Mouse (Mus musculus) kidney, postnatal 0 days (tissue): ENCODE data around the gene Matk. TPM values are rescaled to one million over a fixed set of nuclear protein-coding genes. Genes with fewer than 3 reads are reported as not detected.

ENCODE experiments used
- ATAC-seq: fragments of 200-750 bp; cut with Nextera tagmentation; replicated peaks from 2 replicates; pipeline ENCODE4 v1.8.0; 2017; ENCODE audit warnings: low read depth, moderate number of reproducible peaks, moderate TSS enrichment, moderate library complexity; ENCODE audit not compliant: low FRiP score
- DNase-seq: peaks from one replicate; pipeline ENCODE4 v3.0.0-alpha.2; 2016; ENCODE audit warnings: low spot score
- H3K27ac ChIP-seq: fragments of 300-500 bp; sonication (generic); 2 replicates; pipeline ENCODE4 v1.5.1; 2014; ENCODE audit warnings: mild to moderate bottlenecking
- H3K27me3 ChIP-seq: fragments of 300-500 bp; sonication (generic); 2 replicates; pipeline ENCODE4 v1.6.1; 2014; ENCODE audit warnings: low read length, mixed read lengths; ENCODE audit not compliant: insufficient read depth
- H3K36me3 ChIP-seq: fragments of 300-500 bp; sonication (generic); 2 replicates; pipeline ENCODE4 v1.6.1; 2014; ENCODE audit warnings: low read length, mixed read lengths; ENCODE audit not compliant: insufficient read depth
- H3K4me1 ChIP-seq: fragments of 300-500 bp; sonication (generic); replicated peaks from 2 replicates; pipeline ENCODE4 v1.6.1; 2014; ENCODE audit warnings: antibody characterized with exemption, low read length, mixed read lengths; ENCODE audit not compliant: insufficient read depth
- H3K4me2 ChIP-seq: fragments of 300-500 bp; sonication (generic); 2 replicates; pipeline ENCODE4 v1.6.1; 2014; ENCODE audit warnings: mild to moderate bottlenecking, low read length, moderate library complexity, mixed read lengths
- H3K4me3 ChIP-seq: fragments of 300-500 bp; sonication (generic); replicated peaks from 2 replicates; pipeline ENCODE4 v1.5.1; 2014; ENCODE audit warnings: low read depth, low read length
- H3K9ac ChIP-seq: fragments of 300-500 bp; sonication (generic); 2 replicates; pipeline ENCODE4 v1.6.1; 2014; ENCODE audit warnings: low read depth, low read length
- H3K9me3 ChIP-seq: fragments of 300-500 bp; sonication (generic); replicated peaks from 2 replicates; pipeline ENCODE4 v1.6.1; 2016; ENCODE audit warnings: low read length, inconsistent platforms, mixed read lengths
- CTCF ChIP-seq: IDR thresholded peaks from 2 replicates; pipeline ENCODE4 v1.5.1; 2016; ENCODE audit warnings: antibody characterized with exemption, low read depth, mild to moderate bottlenecking, moderate library complexity
- WGBS: fragments of 180-500 bp; shearing (Covaris S2); extraction: QIAGEN DNeasy Blood & Tissue Kit; methylation state at CpG from one replicate; pipeline ENCODE4 v1.1.7; 2014; 5-methylcytosine and 5-hydroxymethylcytosine counted together
- polyA plus RNA-seq: library from polyadenylated mRNA; unstranded; fragments of >200 nt; fragmentation: Nextera tagmentation; extraction: Ambion mirVana; gene quantifications from 2 replicates; pipeline ENCODE4 v1.2.1, GENCODE M21; 2015

Matk gene
- polyA plus RNA-seq, 1 experiment from 2014 or later, result 3.9 TPM

DNA sequence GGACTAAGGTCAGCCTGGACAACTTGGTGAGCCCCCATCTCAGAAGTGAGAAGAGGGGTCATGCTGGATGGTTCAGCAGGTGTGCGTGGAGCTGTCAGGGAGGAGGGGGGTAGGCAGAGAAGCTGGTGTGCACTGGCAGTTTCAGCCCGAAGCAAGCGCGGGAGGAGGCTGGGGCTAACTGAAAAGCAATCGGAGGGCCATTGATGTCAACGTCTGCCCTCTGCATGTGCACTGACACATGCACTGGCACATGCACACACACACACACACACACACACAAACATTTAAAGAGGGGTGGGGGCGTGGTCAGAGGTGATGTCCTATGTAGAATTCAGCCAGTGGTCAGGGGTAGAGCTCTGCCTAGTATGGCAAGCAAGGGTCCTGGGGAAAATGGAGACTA, 21.3 kb upstream of the Matk start:
- no peak for TF ChIP-seq CTCF
- DNase-seq, result no peak
- 52% methylated on average over 7 of the region's 7 CpGs for WGBS

DNA sequence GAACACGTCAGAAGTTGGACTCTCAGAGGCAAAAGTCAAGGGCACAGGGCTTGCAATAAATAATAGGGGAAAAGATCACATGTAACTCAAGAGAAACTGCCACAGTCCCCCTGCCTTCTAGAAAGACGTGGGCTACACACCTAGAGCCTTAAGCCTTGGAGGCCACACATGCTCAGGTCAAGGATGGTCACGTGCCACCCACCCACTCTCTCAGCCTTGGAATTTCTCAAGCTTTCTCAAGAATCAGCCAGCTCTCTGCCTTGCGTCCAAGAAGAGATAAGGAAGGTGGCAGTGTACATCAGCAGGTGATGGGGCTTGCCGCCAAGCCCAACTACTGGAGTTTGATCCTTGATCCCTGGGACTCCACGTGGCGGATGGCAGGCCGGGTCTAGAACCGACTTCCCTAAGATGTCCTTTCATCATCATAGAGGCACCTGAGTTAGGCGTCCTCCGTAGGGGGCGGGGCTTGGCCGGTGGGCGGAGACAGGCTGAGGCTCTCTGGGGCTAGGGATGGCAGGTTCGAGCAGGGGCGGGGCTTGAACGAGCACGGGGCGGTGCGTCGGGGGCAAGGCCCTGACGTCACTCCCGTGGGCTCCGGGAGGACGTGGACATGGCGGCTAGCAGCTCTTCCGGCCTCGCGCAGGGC, 20.0 kb upstream of the Matk start, which contains the start of gene Zfr2:
TSS of gene Zfr2 (plus strand) at position 576 of the 646 bp plus-strand sequence.
- Histone ChIP-seq H3K4me1 (no peaks in the 10 kb centered on the region; the same call in 1 of the 2 replicates), H3K4me3 (peak within 1 kb of the TSS; percentile 63), H3K9ac (peak within 1 kb of the TSS; percentile 75), H3K27me3 (peaks cover 15% of the 10 kb centered on the region), H3K4me2 (peak within 1 kb of the TSS; percentile 69), H3K36me3 (no peaks in the 10 kb centered on the region), H3K9me3 (no peaks in the 10 kb centered on the region), H3K27ac (no peak within 1 kb of the TSS)
- ATAC-seq (peak; percentile 88), DNase-seq (peak; percentile 90)
- 6% methylated on average over 29 of the region's 29 CpGs for WGBS
- TF ChIP-seq CTCF, result 0 out of 2 replicates have a peak, but pooled peaks have one; percentile 2

More for the DNA sequence above, 21.3 kb upstream of the Matk start:
- Histone ChIP-seq H3K4me2 (no peak overlapping the region), H3K27ac (no peak overlapping the region), H3K27me3 (peaks cover 15% of the 10 kb centered on the region), H3K9ac (no peak overlapping the region), H3K4me3 (no peak overlapping the region), H3K9me3 (no peaks in the 10 kb centered on the region), H3K4me1 (no peaks in the 10 kb centered on the region; the same call in 1 of the 2 replicates), H3K36me3 (no peaks in the 10 kb centered on the region)
- ATAC-seq, result no peak

DNA sequence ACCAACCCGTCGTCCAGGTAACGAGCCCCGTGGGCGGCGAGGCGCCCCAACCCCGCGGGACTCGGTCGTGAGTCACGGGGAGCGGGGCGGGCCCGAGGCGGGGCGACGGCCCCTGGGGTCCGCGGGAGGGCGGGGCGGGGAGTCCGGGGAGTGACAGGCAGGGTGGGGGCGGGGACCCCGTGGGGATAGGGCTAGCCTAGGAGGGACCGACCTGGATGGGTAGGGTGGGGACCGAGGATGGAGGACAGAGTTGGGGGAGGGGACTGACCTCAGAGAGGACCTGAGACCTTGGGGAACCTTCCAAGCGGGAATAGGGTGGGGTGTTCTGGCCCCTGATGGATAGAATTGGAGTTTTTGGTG, 19.5 kb upstream of the Matk start:
- H3K27ac ChIP-seq, result no peak overlapping the region
- H3K27me3 ChIP-seq, result peaks cover 15% of the 10 kb centered on the region
- no peaks in the 10 kb centered on the region; the same call in 1 of the 2 replicates for H3K4me1 ChIP-seq
- TF ChIP-seq CTCF, result no peak
- no peaks in the 10 kb centered on the region for H3K36me3 ChIP-seq
- WGBS, result 3% methylated on average over 26 of the region's 28 CpGs
- H3K9me3 ChIP-seq, result no peaks in the 10 kb centered on the region
- peak overlapping the region; percentile 63 for H3K4me3 ChIP-seq
- H3K4me2 ChIP-seq, result peak overlapping the region; percentile 69
- H3K9ac ChIP-seq, result peak overlapping the region; percentile 75
- DNase-seq (no peak), ATAC-seq (peak; percentile 76)

DNA sequence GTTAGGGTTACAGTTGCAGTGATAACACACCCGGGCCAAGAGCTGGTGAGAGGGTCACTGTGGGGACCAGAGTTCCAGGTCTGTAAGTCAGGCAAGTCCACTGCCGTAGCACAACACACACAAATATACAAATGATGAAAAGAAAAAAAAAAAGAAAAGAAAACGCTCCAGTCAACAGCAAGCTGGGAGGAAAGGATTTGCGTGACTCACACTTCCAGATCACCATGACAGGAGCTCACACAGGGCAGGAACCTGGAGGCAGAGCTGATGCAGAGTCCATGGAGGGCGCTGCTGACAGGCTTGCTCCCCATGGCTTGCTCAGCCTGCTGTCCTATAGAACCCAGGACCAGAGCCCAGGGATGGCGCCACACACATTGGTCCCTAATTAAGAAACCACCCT, 18.5 kb upstream of the Matk start:
- H3K4me1 ChIP-seq, result no peaks in the 10 kb centered on the region; the same call in 1 of the 2 replicates
- DNase-seq (no peak), ATAC-seq (no peak)
- WGBS, result 77% methylated on average over 6 of the region's 6 CpGs
- H3K27ac ChIP-seq, result no peak overlapping the region
- H3K4me3 ChIP-seq, result no peak overlapping the region
- H3K27me3 ChIP-seq, result peaks cover 15% of the 10 kb centered on the region
- H3K36me3 ChIP-seq, result no peaks in the 10 kb centered on the region
- no peak overlapping the region for H3K4me2 ChIP-seq
- no peak for TF ChIP-seq CTCF
- H3K9ac ChIP-seq, result no peak overlapping the region
- H3K9me3 ChIP-seq, result no peaks in the 10 kb centered on the region

DNA sequence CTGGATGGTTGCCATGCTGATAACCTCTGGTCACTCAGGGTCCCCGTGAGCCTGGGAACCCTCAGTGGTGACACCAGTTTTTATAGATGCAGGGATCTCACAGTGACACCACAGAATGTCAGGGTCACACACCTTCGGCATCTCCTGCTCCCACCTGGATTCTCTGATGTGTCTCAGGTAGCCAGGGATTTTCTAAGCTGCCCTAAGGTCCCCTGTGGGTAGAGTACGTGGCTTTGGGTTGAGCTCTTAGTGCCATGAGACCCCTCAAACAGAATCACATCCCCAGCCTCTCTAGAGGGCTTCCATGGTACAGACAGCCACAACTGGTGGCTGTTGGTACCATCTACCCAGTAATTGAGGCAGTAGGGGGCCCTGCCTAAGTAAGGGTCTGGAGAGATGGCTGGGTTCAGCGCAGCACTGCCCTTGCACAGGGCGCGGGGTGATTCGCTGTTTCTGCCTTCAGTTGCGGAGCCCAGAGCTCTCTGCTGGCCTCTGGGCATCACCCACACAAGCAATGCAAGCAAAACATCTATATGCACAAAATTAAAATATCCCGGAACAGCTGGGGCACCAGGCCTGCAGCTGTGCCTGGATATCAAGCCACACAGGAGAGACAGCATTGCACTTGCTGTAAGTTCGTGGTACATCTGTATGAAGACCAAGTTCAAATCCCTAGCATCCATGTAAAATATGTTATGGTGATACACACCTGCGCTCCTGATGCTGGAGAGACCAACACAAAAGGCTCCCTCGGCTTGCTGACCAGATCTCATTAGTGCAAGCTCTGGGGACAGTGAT, 16.1 kb upstream of the Matk start:
- TF ChIP-seq CTCF, result no peak
- Histone ChIP-seq H3K27me3 (peaks cover 5% of the 10 kb centered on the region; the same call in 1 of the 2 replicates), H3K9me3 (no peaks in the 10 kb centered on the region), H3K4me3 (no peak overlapping the region), H3K4me2 (no peak overlapping the region), H3K9ac (no peak overlapping the region), H3K4me1 (no peaks in the 10 kb centered on the region; the same call in 1 of the 2 replicates), H3K36me3 (no peaks in the 10 kb centered on the region), H3K27ac (no peak overlapping the region)
- DNase-seq (no peak), ATAC-seq (no peak)
- WGBS, result 87% methylated on average over 12 of the region's 12 CpGs

DNA sequence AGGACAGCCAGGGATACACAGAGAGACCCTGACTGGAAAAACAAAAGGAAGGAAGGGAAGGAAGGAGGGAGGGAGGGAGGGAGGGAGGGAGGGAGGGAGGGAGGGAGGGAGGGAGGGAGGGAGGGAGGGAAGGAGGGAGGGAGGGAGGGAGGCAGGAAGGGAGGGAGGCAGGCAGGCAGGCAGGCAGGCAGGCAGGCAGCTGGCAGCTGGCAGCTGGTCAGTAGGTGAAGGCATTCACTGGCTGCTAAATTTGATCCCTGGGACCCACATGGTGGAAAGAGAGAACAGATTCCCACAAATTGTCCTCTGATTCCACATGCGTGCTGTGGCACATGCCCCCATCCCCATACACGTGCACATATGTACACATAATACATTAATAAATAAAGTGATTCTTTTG, 14.1 kb upstream of the Matk start:
- DNase-seq (no peak), ATAC-seq (no peak)
- WGBS, result 66% methylated on average over 2 of the region's 2 CpGs
- H3K9ac ChIP-seq, result no peak overlapping the region
- no peak overlapping the region for H3K4me2 ChIP-seq
- H3K27ac ChIP-seq, result no peak overlapping the region
- no peaks in the 10 kb centered on the region; the same call in 1 of the 2 replicates for H3K4me1 ChIP-seq
- no peaks in the 10 kb centered on the region for H3K36me3 ChIP-seq
- no peaks in the 10 kb centered on the region for H3K9me3 ChIP-seq
- no peak overlapping the region for H3K4me3 ChIP-seq
- H3K27me3 ChIP-seq, result peaks cover 8% of the 10 kb centered on the region; the same call in 1 of the 2 replicates
- TF ChIP-seq CTCF, result no peak
